Comparison of ENCODE assay signal across 7 mouse cellular contexts in the genomic region with DNA sequence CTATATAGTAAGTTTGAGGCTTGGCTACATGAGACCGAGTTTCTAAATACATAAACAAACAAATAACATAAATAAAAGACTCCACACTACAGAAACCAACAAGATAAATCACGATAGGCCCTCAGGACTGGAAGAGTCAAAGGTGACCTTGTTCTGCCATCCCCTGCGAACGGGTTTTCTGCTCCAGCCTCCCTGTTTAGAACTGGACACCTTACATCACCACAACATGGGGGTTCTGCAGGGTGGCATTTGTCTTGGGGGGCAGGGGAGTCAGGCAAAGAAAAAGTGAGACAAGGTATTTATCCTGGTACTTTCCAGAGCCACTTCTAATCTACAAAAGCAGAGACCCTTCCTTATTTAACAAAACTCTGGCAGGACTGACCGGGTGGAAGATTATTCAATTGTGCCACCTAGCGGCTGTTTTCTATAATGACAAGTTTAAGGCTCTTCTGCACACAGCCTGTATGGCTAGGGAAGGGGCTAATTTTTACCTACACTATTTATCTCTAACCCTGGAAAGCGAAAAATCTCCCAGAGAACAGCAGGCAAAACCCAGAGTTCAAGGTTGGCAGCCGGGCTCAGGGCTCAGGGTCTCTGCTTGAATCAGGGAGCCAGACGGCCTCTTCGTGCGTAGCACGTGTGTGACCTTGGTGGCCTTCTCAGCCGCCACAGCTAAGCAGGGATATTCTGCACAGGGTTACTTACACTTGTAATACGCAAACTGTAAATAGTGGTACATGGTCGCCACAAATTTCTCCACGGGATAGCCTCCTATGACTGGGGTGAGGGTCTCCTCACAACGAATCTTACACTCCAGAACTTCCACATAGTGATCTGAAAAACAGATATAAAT. TPM values are rescaled to one million over a fixed set of nuclear protein-coding genes. Genes with fewer than 3 reads are reported as not detected.
A peak's percentile ranks its signal among the peaks of the same experiment; 100 is the strongest.
DNase-seq lines count a peak whose midpoint lies in the region; ATAC-seq lines count a peak whose summit lies in the region.

No protein-coding gene starts in this region.

- H3K4me2 ChIP-seq in forebrain, embryonic 11.5 days (ENCODE audit: low read depth, low read length, severe bottlenecking), result no peak overlapping the region
- no peak overlapping the region for H3K4me2 ChIP-seq in kidney, embryonic 14.5 days (replicated peaks; ENCODE audit: low read depth, low read length)

- H3K9ac ChIP-seq in forebrain, embryonic 11.5 days (ENCODE audit: low read length), result no peak overlapping the region
- no peak overlapping the region for H3K9ac ChIP-seq in kidney, embryonic 14.5 days (ENCODE audit: low read depth, low read length)

- H3K4me3 ChIP-seq in forebrain, embryonic 11.5 days (ENCODE audit: low read depth, low read length), result no peak overlapping the region
- H3K4me3 ChIP-seq in kidney, embryonic 14.5 days (ENCODE audit: low read length), result no peak overlapping the region

- no peaks in the 10 kb centered on the region for H3K27me3 ChIP-seq in forebrain, embryonic 11.5 days (ENCODE audit: control insufficient read depth, insufficient read depth, low read length)
- H3K27me3 ChIP-seq in kidney, embryonic 14.5 days (ENCODE audit: control insufficient read depth, insufficient read depth, low read length), result no peaks in the 10 kb centered on the region

- no peaks in the 10 kb centered on the region for H3K4me1 ChIP-seq in forebrain, embryonic 11.5 days (replicated peaks; ENCODE audit: control insufficient read depth, insufficient read depth, low read length)
- no peaks in the 10 kb centered on the region for H3K4me1 ChIP-seq in kidney, embryonic 14.5 days (ENCODE audit: control insufficient read depth, insufficient read depth, low read length)

- H3K36me3 ChIP-seq in forebrain, embryonic 11.5 days (ENCODE audit: control insufficient read depth, insufficient read depth, low read length), result no peaks in the 10 kb centered on the region
- H3K36me3 ChIP-seq in kidney, embryonic 14.5 days (ENCODE audit: control insufficient read depth, insufficient read depth, low read length), result peaks cover 50% of the 10 kb centered on the region; the same call in 1 of the 2 replicates

- no peaks in the 10 kb centered on the region for H3K9me3 ChIP-seq in forebrain, embryonic 11.5 days (ENCODE audit: control insufficient read depth, low read length)
- no peaks in the 10 kb centered on the region for H3K9me3 ChIP-seq in kidney, embryonic 14.5 days (ENCODE audit: control insufficient read depth, low read length)

- DNase-seq in ovary, postnatal 14 days (ENCODE audit: low spot score), result peak; percentile 27
- no peak for DNase-seq in ovary, postnatal 10 days (ENCODE audit: low spot score)
- peak; percentile 20 for DNase-seq in T-cell, adult 2 months (ENCODE audit: low spot score)
- no peak for DNase-seq in forebrain, embryonic 11.5 days (ENCODE audit: low spot score)
- peak; percentile 74 for DNase-seq in mesoderm, embryonic 11.5 days (ENCODE audit: low read depth, low spot score)
- DNase-seq in layer of hippocampus, adult 8-10 months (ENCODE audit: low spot score in 2 of 2), result no peak

- H3K27ac ChIP-seq in forebrain, embryonic 11.5 days (ENCODE audit: low read depth, low read length), result no peak overlapping the region
- no peak overlapping the region for H3K27ac ChIP-seq in kidney, embryonic 14.5 days (ENCODE audit: low read depth, low read length)

- peak; percentile 56 for ATAC-seq in forebrain, embryonic 11.5 days (replicated peaks; ENCODE audit: low FRiP score)
- peak; percentile 65; the same call in 1 of the 2 replicates for ATAC-seq in kidney, embryonic 14.5 days (ENCODE audit: low FRiP score, low TSS enrichment)

- 68% methylated on average over 17 of the region's 17 CpGs for WGBS in forebrain, embryonic 11.5 days
- WGBS in kidney, embryonic 14.5 days, result 69% methylated on average over 17 of the region's 17 CpGs

RNA-seq across cellular contexts. Expression of gene Crtap, which starts 9.4 kb away (rescaled TPM):
- 35.6 and 44.4 TPM in 2 replicates for polyA plus RNA-seq in forebrain, embryonic 11.5 days (2014; fragmentation: Nextera tagmentation; extraction: Ambion mirVana)
- 113 and 125 TPM in 2 replicates for polyA plus RNA-seq in kidney, embryonic 14.5 days (2014; fragmentation: Nextera tagmentation; extraction: Ambion mirVana)
- 1 to 10 TPM; 6.1 to 9.8 (median 8.3) TPM for total RNA-seq in layer of hippocampus, adult 8-10 months (2022)

RNA-seq across cellular contexts. Expression of gene Glb1, which starts 19.8 kb away (rescaled TPM):
- 20.3 and 21.6 TPM in 2 replicates for polyA plus RNA-seq in forebrain, embryonic 11.5 days (2014; fragmentation: Nextera tagmentation; extraction: Ambion mirVana)
- polyA plus RNA-seq in kidney, embryonic 14.5 days (2014; fragmentation: Nextera tagmentation; extraction: Ambion mirVana), result 30.9 and 49.6 TPM in 2 replicates
- 10 to 100 TPM; 20.2 to 40.0 (median 30.7) TPM for total RNA-seq in layer of hippocampus, adult 8-10 months (2022)

RNA-seq across cellular contexts. Expression of gene Tmppe, which starts 19.8 kb away (rescaled TPM):
- 5.3 and 6.4 TPM in 2 replicates for polyA plus RNA-seq in forebrain, embryonic 11.5 days (2014; fragmentation: Nextera tagmentation; extraction: Ambion mirVana)
- polyA plus RNA-seq in kidney, embryonic 14.5 days (2014; fragmentation: Nextera tagmentation; extraction: Ambion mirVana), result 3.7 and 4.1 TPM in 2 replicates
- total RNA-seq in layer of hippocampus, adult 8-10 months (2022), result 10 to 100 TPM; 10.6 to 13.4 (median 12.4) TPM

RNA-seq across cellular contexts. Expression of gene Bcl2a1c, which starts 51.2 kb away (rescaled TPM):
- not detected in 2 replicates for polyA plus RNA-seq in forebrain, embryonic 11.5 days (2014; fragmentation: Nextera tagmentation; extraction: Ambion mirVana)
- polyA plus RNA-seq in kidney, embryonic 14.5 days (2014; fragmentation: Nextera tagmentation; extraction: Ambion mirVana), result not detected in 2 replicates
- total RNA-seq in layer of hippocampus, adult 8-10 months (2022), result not detected

Comparison
In these comparisons a context has a peak if more than half of its experiments do, and no peak if none do; other contexts are left out.
1. DNase-seq: peak in ovary, postnatal 14 days (single experiment), T-cell, adult 2 months (single experiment) and mesoderm, embryonic 11.5 days (single experiment); none in ovary, postnatal 10 days (single experiment), forebrain, embryonic 11.5 days (single experiment) and layer of hippocampus, adult 8-10 months (0 of 2).